Mouse (Mus musculus): ENCODE measurements around the gene Gpld1.

Gene Gpld1

GRCm38 (mm10) chr13:25020540-25020892 lies 77.6 kb downstream of the Gpld1 start:
- no peak for DNase-seq (ENCODE audit: low read depth, low spot score)

DNA sequence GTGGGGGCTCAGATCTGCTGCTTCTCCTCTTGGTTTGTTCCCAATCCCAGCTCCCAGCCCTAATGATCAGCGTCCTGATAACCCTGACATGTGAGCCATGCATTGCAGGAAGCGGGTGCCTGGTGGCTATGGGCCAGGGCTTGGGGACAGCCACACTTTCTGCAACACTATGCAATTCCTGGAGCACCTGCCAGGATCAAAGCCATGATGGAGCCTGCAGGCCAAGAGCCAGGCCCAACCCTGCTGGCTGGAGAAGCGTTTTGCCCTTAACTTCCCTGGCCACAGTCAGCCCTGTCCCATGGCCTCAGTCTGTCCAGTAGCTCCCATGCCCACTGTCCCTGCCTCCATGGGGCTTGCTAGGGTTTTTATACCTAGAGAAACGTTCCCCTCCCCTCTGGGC lies 79.4 kb downstream of the Gpld1 start:
- DNase-seq (ENCODE audit: low read depth, low spot score): no peak

DNA sequence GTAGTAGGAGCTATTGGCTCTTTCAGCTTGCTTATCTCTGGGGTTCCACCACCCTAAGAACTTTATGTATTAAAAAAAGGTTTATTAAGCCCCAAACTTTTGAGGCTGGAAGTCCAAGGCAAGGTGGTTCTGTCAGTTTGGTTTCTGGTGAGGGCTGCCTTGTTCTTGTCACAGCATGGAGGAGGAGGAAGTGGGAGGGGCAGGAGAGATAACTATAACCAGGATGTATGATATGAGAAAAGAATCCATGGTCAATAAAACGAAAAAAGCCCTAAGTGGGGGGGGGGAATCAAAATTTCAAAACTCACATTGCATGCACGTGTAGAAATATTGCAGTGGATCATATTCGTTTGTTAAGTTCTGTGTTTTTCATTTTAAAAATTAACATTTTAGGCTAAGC lies 80.2 kb downstream of the Gpld1 start:
- DNase-seq (ENCODE audit: low read depth, low spot score): no peak

DNA sequence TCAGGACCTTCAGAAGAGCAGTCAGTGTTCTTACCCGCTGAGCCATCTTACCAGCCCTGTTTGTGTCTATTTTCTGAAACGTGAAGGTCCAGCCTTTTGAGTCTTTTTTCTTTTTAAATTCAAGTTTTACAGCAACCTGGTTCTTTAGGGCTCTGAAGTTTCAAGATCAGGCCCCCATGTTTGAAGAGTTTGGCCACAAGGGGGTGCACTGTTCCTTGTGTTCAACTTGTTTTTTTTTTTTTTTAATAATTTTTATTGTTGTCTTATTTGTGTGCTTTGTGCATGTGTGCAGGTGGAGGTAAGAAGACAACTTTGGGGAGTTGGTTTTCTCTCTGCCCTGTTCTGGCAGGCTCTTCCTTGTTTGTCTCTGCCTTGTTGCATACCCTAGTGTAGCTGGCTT lies 81.7 kb downstream of the Gpld1 start:
- DNase-seq (ENCODE audit: low read depth, low spot score): peak; percentile 78

- no peak for DNase-seq (ENCODE audit: low read depth, low spot score)
Measured at GRCm38 (mm10) chr13:25026409-25027113, 83.6 kb downstream of the Gpld1 start.

- no peak for DNase-seq (ENCODE audit: low read depth, low spot score)
Measured at GRCm38 (mm10) chr13:25027114-25027425, 84.1 kb downstream of the Gpld1 start.

DNA sequence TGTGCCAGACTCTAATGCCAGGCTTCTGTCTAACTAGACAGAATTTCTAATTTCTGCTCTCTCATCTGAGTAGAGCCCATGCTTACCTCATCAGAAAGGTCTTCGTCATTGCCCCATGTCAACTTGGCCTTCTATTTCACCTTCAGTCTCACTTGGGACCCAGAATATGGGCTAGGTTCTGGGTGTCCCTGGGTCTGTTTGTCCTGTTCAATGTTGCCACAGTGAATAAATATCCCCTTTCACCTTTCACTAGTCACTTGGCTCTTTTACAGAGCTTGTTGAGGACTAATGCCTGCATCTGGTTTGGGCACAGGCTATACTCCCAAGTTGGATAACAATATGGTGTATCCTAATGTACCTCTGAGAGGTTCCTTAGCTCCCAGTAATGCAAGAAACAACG lies 96.5 kb downstream of the Gpld1 start:
- no peak for DNase-seq (ENCODE audit: low read depth, low spot score)

Data from CD4-positive, CD25-positive, alpha-beta regulatory T cell, adult 2 months (primary cell).